Mouse (Mus musculus) olfactory bulb, adult 2 months (tissue): ENCODE data around the gene Tcf15. TPM values are rescaled to one million over a fixed set of nuclear protein-coding genes. Genes with fewer than 3 reads are reported as not detected.
A peak's percentile ranks its signal among the peaks of the same experiment; 100 is the strongest.

Experiments used
- H3K27ac ChIP-seq: fragments of 200-500 bp; 2 replicates; pipeline ENCODE4 v1.5.1; 2012; ENCODE audit warnings: low read depth, low read length; ENCODE audit not compliant: insufficient read depth
- H3K4me1 ChIP-seq: fragments of 200-500 bp; 2 replicates; pipeline ENCODE4 v1.6.1; 2012; ENCODE audit warnings: low read length; ENCODE audit not compliant: control insufficient read depth, insufficient read depth
- H3K4me3 ChIP-seq: fragments of 200-500 bp; 2 replicates; pipeline ENCODE4 v1.5.1; 2012; ENCODE audit warnings: mild to moderate bottlenecking, low read depth, low read length, moderate library complexity; ENCODE audit not compliant: insufficient read depth
- CTCF ChIP-seq: fragments of 200-500 bp; IDR thresholded peaks from 2 replicates; pipeline ENCODE4 v1.5.1; 2012; ENCODE audit warnings: low read depth, mild to moderate bottlenecking, low read length, moderate library complexity; ENCODE audit not compliant: insufficient read depth
- POLR2A ChIP-seq: fragments of 200-500 bp; IDR thresholded peaks from 2 replicates; pipeline ENCODE4 v1.6.1; 2012; ENCODE audit warnings: mild to moderate bottlenecking, low read depth, low read length, moderate library complexity; ENCODE audit not compliant: insufficient read depth
- WGBS: fragments of 180-500 bp; shearing (Covaris S2); methylation state at CpG from one replicate; pipeline ENCODE4 v1.1.7; 2018; 5-methylcytosine and 5-hydroxymethylcytosine counted together
- polyA plus RNA-seq: library from polyadenylated mRNA; stranded (reverse); fragments of >200 nt; gene quantifications from 2 replicates; pipeline ENCODE4 v1.2.4, GENCODE M21; 2012; ENCODE audit warnings: low replicate concordance; ENCODE audit not compliant: missing spikeins, insufficient read depth, insufficient read length

The Tcf15 gene
- polyA plus RNA-seq: not detected in 2 replicates

DNA sequence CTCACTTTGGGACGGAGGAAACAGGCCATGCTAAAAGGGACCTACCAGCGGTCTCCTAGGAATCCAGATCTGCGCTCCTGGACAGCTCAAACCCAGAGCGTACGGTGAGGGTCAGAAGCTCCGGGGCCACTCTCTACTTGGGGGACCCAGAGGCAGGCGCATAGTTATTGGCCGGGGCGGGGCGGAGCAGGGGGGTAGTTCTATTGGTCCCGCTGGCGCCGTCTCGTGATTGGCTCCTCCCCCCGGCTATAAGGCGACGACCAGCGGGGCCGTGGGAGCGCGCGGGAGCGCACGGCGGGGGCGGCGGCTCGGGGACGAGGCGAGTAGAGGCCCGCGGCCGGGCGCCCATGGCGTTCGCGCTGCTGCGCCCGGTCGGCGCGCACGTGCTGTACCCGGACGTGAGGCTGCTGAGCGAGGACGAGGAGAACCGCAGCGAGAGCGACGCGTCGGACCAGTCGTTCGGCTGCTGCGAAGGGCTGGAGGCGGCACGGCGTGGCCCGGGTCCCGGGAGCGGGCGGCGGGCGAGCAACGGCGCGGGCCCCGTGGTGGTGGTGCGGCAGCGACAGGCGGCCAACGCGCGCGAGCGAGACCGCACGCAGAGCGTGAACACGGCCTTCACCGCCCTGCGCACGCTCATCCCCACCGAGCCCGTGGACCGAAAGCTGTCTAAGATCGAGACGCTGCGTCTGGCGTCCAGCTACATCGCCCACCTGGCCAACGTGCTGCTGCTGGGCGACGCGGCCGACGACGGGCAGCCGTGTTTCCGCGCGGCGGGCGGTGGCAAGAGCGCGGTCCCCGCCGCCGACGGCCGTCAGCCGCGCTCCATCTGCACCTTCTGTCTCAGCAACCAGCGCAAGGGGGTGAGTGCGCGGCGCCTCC is at the start of gene Tcf15:
Gene Tcf15, plus strand, starts transcription at position 283 of the 879 bp plus-strand sequence.
- TF ChIP-seq CTCF (no peak), POLR2A (no peak)
- H3K27ac ChIP-seq: no peak within 1 kb of the TSS
- H3K4me3 ChIP-seq: peak within 1 kb of the TSS; percentile 51
- WGBS: 2% methylated on average over 114 of the region's 118 CpGs
- H3K4me1 ChIP-seq: peaks cover 15% of the 10 kb centered on the region

DNA sequence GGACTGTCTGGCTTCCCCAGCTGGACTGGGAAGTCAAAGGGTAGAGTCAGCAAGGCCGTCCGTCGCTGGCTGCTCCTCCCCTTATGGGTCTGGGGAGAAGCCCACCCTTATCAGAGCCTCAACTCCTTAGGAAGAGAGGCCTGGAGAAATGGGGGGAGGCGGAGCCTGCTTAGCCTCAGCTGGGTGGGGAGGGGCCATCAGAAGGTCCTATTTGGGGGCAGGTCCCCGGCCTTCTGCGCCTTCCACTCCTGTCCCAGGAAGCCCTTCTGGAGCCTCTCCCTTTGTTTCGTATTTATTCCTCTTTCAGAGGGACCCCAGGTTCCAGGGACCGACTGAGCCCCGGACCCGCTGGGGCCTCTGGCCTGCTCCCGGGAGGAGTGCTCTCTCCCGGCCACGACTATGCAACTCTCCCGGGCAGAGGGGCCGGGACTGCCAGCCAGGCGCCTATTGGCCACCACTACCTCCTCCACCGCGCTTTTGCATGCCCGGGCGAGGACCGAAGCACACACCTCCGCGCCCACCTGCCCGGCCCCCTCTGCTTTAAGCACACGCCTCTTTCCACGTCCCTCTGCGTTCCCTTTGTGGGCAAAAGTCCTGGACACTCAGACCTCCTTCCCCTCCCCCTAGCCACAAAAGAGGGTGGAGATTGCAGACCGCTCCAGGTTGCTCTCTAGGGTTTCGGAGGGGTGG is 48.4 kb upstream of the Tcf15 start:
- Histone ChIP-seq H3K4me1 (peaks cover 12% of the 10 kb centered on the region), H3K4me3 (no peak overlapping the region), H3K27ac (no peak overlapping the region)
- TF ChIP-seq CTCF (no peak), POLR2A (no peak)
- WGBS: 42% methylated on average over 29 of the region's 29 CpGs

DNA sequence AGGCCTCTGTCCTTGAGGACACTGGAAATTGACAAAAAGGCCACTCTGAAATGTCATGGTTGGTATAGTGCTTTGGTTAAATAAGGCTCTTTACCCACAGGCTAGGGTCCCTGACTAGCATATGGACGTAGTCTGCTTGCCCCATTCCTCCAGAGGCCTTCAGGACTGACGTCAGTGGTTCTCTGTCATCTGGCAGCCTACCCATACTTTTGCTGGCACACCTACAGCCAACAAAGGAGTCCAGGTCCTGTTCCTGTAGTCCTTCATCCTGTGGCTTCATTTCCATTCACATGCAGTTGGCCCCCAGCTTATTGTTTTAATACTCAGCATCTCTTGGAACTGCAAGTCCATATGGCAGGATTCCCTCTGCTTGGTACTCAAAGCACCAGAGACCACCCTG is 46.4 kb upstream of the Tcf15 start:
- 81% methylated on average over 2 of the region's 2 CpGs for WGBS
- H3K4me3 ChIP-seq: no peak overlapping the region
- no peak overlapping the region for H3K27ac ChIP-seq
- TF ChIP-seq CTCF (no peak), POLR2A (no peak)
- peaks cover 13% of the 10 kb centered on the region for H3K4me1 ChIP-seq

DNA sequence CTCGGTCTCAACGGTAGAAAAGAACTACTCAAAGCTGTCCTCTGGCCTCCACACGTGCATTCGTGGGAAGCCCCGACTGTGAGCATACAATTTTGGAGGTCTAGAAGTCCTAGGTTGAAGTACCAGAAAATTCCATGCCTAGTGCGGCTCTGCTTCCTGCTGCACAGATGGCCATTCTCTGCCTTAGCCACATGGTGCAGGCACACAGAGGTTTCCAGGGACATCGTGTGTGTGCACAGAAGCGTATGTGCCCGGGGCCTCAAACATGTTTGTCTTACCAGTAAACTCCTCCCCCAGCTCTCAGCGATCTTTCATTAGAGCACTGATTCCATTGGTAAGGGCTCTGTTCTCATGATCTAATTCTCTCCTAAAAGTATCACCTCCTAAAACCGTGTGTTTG is 45.4 kb upstream of the Tcf15 start:
- WGBS: 67% methylated on average over 11 of the region's 11 CpGs
- no peak overlapping the region for H3K27ac ChIP-seq
- H3K4me3 ChIP-seq: no peak overlapping the region
- TF ChIP-seq POLR2A: no peak
- no peak for TF ChIP-seq CTCF
- H3K4me1 ChIP-seq: peaks cover 19% of the 10 kb centered on the region

DNA sequence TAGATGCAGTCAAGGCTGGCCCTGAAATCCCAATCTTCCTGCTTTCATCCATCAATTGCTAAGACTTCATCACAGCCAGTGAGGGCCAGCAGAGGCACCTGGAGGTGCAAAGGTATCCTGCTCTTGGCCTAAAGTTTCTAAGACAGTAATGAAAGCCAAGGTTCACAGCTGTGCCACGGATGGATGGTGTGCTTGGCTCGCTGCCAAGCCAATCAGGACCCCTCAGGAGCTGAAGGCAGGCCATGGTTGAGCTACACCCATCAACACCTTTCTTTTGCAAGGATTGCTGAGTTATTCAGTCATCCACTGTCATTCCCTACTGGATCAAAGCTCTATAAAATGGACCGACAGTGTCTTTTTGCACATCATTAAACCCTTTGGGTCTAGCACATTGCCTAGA is 43.8 kb upstream of the Tcf15 start:
- TF ChIP-seq POLR2A (no peak), CTCF (no peak)
- 45% methylated on average over 3 of the region's 3 CpGs for WGBS
- Histone ChIP-seq H3K4me1 (peaks cover 11% of the 10 kb centered on the region), H3K4me3 (no peak overlapping the region), H3K27ac (no peak overlapping the region)

DNA sequence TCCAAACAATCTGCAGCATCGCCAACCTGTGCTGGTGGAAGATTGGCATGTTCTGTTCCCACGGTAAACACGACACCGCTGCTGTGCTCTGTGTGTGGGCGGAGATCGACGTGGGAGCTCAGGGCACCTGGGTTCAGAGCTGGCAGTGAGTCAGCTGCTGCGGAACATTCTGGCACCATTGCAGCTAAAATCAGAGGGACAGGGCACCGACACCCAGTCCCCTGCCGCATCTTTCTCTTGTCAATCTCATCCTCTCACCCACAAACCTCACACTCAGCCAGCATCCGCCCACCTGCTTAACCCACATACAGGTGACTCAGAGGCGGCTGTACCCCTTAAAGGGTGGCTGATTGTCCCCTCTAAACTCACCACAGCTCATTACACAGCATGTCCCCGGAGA is 41.6 kb upstream of the Tcf15 start:
- Histone ChIP-seq H3K4me1 (peaks cover 19% of the 10 kb centered on the region), H3K27ac (no peak overlapping the region), H3K4me3 (no peak overlapping the region)
- WGBS: 35% methylated on average over 13 of the region's 13 CpGs
- TF ChIP-seq POLR2A: no peak
- no peak for TF ChIP-seq CTCF

DNA sequence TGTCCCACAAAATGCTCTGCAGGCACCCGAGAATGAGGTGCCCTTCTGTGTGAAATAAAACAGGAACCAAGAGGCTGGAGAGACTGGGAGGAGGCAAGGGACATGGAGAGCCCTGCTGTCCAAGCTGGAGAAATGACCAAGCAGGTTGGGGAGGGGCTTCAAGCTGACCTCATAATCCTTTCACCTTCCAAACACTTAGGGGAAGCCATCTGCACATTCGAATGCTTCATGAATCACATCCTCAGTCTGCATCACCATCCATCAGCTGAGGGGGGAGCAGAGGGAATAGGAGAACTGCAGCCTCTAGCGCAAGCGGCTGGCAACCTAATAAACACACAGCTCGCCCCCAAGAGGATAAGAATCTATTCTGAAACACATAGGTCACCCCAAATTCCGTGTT is 41.0 kb upstream of the Tcf15 start:
- TF ChIP-seq CTCF (no peak), POLR2A (no peak)
- Histone ChIP-seq H3K27ac (peak overlapping the region; percentile 70), H3K4me3 (no peak overlapping the region), H3K4me1 (peaks cover 19% of the 10 kb centered on the region)
- WGBS: 37% methylated on average over 6 of the region's 6 CpGs

DNA sequence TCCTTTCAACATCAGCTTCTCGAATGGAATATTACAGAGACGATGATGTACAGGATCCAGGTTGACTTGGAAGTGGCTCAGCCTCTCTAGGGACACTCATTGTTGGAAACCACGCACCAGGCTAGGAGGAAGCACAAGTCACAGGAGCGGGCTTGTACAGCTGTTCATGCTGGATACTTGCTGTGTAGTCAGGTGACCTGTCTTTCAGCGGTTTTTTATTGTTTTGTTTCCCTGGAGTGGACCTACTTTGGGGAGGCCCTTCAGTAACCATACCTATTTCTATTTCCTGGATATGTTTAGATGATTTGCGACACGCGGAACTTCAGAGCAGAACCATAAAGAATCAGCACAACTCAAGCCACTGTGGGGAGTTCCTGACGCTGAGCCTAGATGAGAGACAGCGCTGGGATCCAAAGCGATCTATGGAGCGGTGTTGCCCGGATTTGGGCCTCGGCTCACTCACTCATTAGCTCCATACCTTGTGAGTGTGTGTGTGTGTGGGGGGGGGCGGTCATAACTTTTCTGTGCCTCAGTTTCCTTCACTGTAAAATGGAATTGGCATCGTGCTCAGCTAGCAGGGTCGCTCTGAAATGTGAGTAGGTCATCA is 38.5 kb upstream of the Tcf15 start:
- peak overlapping the region; percentile 90 for H3K27ac ChIP-seq
- H3K4me3 ChIP-seq: peak overlapping the region; percentile 58
- TF ChIP-seq POLR2A: no peak
- peaks cover 30% of the 10 kb centered on the region for H3K4me1 ChIP-seq
- 16% methylated on average over 17 of the region's 17 CpGs for WGBS
